Mouse (Mus musculus): Measurements from ENCODE around the gene Stam2.

Stam2 gene

DNA sequence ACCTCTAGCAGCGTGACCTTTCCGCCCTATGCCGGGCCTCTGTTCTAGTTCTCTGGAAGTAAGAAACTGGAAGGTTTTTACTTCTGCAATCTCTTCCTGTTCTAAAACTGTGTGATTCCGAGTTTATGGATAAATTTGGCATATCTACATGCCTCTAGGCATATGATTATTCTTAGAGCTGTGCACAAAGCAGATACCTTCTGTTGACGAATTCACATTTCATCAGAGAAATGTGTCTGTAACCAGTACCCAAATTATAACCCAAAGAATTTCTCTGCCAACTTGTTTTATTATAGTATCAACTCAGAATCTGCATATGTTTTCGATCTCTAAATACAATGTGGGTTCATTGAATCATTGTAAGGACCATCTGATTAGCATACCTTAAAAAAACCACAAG is 73.6 kb downstream of the Stam2 start:
- in situ Hi-C loops (cut with MboI; ENCODE audit: low sequenced_read_pairs), result no loop called here

- in situ Hi-C loops (cut with MboI; ENCODE audit: low sequenced_read_pairs), result no loop called here
Observed at GRCm38 (mm10) chr2:52656722-52657121, 85.4 kb downstream of the Stam2 start.

GRCm38 (mm10) chr2:52654541-52654940 is 87.5 kb downstream of the Stam2 start:
- in situ Hi-C loops (cut with MboI; ENCODE audit: low sequenced_read_pairs), result no loop called here

DNA sequence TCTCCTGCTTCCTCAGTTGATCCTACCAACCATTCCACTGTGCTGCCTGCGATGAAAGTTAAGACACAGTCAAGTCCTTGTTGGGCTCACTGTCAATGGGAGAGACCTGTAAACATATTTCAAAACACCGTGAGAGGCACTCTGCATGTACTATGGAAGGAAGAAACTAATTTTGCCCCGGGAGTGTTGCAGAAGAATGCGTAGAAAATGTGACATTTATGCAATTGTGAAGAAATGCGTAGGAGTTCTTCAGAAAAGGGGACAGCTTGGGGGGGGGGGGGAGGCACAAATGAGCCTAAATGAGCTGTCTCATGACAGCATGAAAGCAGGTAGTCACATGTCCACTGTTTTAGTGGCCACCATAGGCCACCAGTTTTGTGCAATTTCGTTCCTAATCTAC is 90.5 kb downstream of the Stam2 start:
- in situ Hi-C loops (cut with MboI; ENCODE audit: low sequenced_read_pairs), result no loop called here

DNA sequence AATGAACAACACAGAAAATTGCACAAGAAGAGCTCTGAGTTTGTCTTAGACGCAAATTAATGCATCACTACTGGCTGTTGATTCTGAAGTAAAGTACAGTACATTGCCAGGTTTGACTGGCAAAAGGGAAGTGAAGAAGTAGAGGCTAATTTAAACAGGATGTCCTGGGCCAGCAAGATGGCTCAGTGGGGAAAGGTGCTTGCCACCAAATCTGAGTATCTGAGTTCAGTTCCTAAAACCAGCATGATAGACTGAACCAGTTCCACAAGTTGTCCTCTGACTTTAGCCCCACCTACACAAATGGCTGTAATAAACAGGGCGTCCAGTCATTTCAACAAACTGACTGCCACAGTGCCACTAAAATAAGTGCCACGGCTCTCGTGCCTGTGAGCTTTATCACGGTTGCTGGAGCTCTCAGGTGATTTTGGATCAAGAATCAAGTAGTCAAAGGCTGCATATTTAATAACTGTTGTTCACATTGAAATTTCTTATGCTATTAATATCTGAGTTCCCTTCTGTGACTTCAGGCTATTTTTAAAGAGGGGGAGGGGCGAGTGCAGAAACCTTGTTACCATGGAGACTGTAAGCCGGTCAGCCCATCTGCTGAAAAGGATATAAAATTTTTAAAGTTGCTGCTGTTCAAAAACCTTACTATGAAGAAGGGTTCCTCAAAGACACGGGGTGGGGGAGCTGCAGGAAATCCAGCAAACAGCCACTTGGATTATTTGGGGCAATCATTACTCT is 94.7 kb downstream of the Stam2 start:
- in situ Hi-C loops (cut with MboI; ENCODE audit: low sequenced_read_pairs), result no loop called here

- in situ Hi-C loops (cut with MboI; ENCODE audit: low sequenced_read_pairs), result no loop called here
Observed at GRCm38 (mm10) chr2:52643657-52644056, 98.4 kb downstream of the Stam2 start.
